Mouse (Mus musculus): ENCODE data around the gene Ankrd61.

Gene Ankrd61

DNA sequence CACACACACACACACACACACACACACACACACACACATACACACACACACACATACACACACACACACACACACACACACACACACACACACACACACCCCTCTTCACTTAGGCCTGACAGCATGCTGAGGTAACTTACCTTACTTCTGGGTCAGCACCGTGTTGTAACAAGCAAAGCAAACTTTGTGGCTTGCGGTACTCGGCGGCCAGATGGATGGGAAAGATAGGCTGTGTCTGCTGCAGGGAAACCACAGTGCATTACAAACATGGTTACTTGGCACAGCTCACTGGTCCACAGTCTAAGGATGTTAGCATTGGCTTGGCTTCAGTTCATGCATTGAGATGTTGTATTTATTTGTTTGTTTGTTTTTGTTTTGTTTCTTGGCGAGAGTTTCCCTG lies 4.1 kb downstream of the Ankrd61 start:
- no peak for DNase-seq (ENCODE audit: low spot score)

- DNase-seq (ENCODE audit: low spot score) = no peak
Measured at GRCm38 (mm10) chr5:143892255-143892886, 5.1 kb downstream of the Ankrd61 start.

DNA sequence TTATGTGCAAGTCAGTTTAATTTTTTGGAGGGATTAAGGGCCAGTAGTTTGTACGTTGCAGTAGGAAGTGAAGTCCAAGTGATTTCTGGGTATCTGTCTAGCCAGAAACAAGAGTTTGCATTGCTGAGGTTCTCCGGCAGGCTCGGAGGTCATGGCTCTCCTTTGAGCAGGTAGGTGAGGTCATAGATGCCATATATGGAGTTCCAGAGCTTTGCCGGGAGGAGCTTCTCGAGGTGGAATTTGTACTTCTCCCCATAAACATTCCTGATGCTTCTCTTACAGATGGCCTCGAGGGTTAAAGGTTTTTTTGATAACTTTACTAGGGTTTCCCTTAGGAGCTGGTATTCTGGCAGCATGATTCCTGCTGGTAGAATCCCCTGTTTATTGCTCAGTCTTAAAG lies 6.7 kb downstream of the Ankrd61 start:
- DNase-seq (ENCODE audit: low spot score) = no peak

DNA sequence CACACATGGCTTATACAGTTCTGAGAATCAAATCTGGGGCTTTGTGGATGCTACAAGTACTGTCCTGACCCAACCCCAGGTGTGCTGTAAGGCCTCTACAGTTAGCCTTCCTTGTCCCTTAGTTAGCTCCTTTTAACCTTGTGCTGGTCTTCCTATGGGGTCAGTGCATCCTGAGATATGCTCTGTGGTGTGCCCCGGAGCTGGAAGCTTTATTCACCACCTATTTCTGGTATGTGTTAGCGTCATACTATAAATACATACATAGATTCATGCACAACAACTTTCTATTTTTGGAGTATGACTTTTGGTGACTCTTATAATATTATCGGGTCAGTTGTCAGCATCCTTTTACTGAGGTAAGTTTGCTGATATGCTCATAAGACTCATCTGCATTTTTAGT lies 12.2 kb downstream of the Ankrd61 start:
- DNase-seq (ENCODE audit: low spot score) = no peak

- DNase-seq (ENCODE audit: low spot score) = no peak
Measured at GRCm38 (mm10) chr5:143874571-143874970, 22.9 kb downstream of the Ankrd61 start.

GRCm38 (mm10) chr5:143871547-143872169 lies 25.8 kb downstream of the Ankrd61 start:
- DNase-seq (ENCODE audit: low spot score) = no peak

Data from lung, postnatal 25 days (tissue).